Comparison of ENCODE assay signal across 9 mouse cellular contexts in genomic region chr12:8358344-8358966, GRCm38 (mm10). TPM values are rescaled to one million over a fixed set of nuclear protein-coding genes. Genes with fewer than 3 reads are reported as not detected.
A peak's percentile ranks its signal among the peaks of the same experiment; 100 is the strongest.
DNase-seq lines count a peak whose midpoint lies in the region; ATAC-seq and TF ChIP-seq lines count a peak whose summit lies in the region.
"Had no signal": no experiment of that assay in that cellular context is flagged by ENCODE, and none has a peak within 500 bp of the region (broad histone marks: within the 10 kb centered on the region; RNA-seq: fewer than 3 reads in every experiment).

No protein-coding gene starts in this region.

- H3K4me2 ChIP-seq in heart, embryonic 12.5 days = no peak overlapping the region
- H3K4me2 ChIP-seq in midbrain, embryonic 16.5 days (ENCODE audit: low read length) = no peak overlapping the region
- H3K4me2 ChIP-seq in hindbrain, embryonic 15.5 days = no peak overlapping the region
- H3K4me2 ChIP-seq in stomach, postnatal 0 days (replicated peaks; ENCODE audit: low read depth) = no peak overlapping the region

- TF ChIP-seq CTCF in stomach, postnatal 0 days (IDR thresholded peaks at IDR 0.05; ENCODE audit: low read depth) = no peak

- intact Hi-C loops in heart, postnatal 14 days (cut with DNase I) = loop anchor here (5.0 kb wide), 1 partner anchor 84 kb away; no protein-coding TSS in a partner anchor

- H3K27ac ChIP-seq in heart, embryonic 12.5 days (ENCODE audit: poor library complexity, severe bottlenecking) = peak overlapping the region; percentile 61
- H3K27ac ChIP-seq in midbrain, embryonic 10.5 days (replicated peaks) = peak overlapping the region; percentile 39
- H3K27ac ChIP-seq in midbrain, embryonic 16.5 days (ENCODE audit: low read length) = no peak overlapping the region
- H3K27ac ChIP-seq in hindbrain, embryonic 15.5 days (replicated peaks) = peak overlapping the region; percentile 64; the same call in 1 of the 2 replicates
- H3K27ac ChIP-seq in stomach, postnatal 0 days (replicated peaks) = peak overlapping the region; percentile 40; the same call in 1 of the 2 replicates

- DNase-seq in heart, postnatal 14 days = no peak
- no peak for DNase-seq in midbrain, embryonic 10.5 days (ENCODE audit: low spot score)
- no peak for DNase-seq in stomach, postnatal 0 days (ENCODE audit: low spot score)
- DNase-seq in urinary bladder, adult 2 months (ENCODE audit: low spot score) = no peak
- no peak for DNase-seq in ovary, adult 18-20 months (ENCODE audit: low spot score)

- peaks cover 21% of the 10 kb centered on the region for H3K4me1 ChIP-seq in heart, embryonic 12.5 days (replicated peaks)
- H3K4me1 ChIP-seq in midbrain, embryonic 10.5 days = peaks cover 16% of the 10 kb centered on the region
- no peaks in the 10 kb centered on the region for H3K4me1 ChIP-seq in midbrain, embryonic 16.5 days (ENCODE audit: control insufficient read depth, insufficient read depth, low read length)
- H3K4me1 ChIP-seq in hindbrain, embryonic 15.5 days (replicated peaks) = peaks cover 11% of the 10 kb centered on the region; the same call in 1 of the 2 replicates
- peaks cover 7% of the 10 kb centered on the region for H3K4me1 ChIP-seq in stomach, postnatal 0 days (replicated peaks; ENCODE audit: control insufficient read depth, insufficient read depth)

- TF ChIP-seq EP300 in stomach, postnatal 0 days (optimal IDR thresholded peaks at IDR 0.05) = no peak

- H3K4me3 ChIP-seq in heart, embryonic 12.5 days = no peak overlapping the region
- no peak overlapping the region for H3K4me3 ChIP-seq in midbrain, embryonic 10.5 days
- no peak overlapping the region for H3K4me3 ChIP-seq in midbrain, embryonic 16.5 days (ENCODE audit: low read depth, low read length)
- no peak overlapping the region for H3K4me3 ChIP-seq in hindbrain, embryonic 15.5 days
- H3K4me3 ChIP-seq in stomach, postnatal 0 days (ENCODE audit: low read depth, low read length) = no peak overlapping the region

- no peak overlapping the region for H3K9ac ChIP-seq in heart, embryonic 12.5 days
- H3K9ac ChIP-seq in midbrain, embryonic 16.5 days (ENCODE audit: low read depth, low read length) = no peak overlapping the region
- no peak overlapping the region for H3K9ac ChIP-seq in hindbrain, embryonic 15.5 days
- H3K9ac ChIP-seq in stomach, postnatal 0 days (ENCODE audit: low read length) = no peak overlapping the region

- WGBS in heart, embryonic 12.5 days = 67% methylated on average over 5 of the region's 5 CpGs
- WGBS in midbrain, embryonic 10.5 days = 85% methylated on average over 5 of the region's 5 CpGs
- WGBS in midbrain, embryonic 16.5 days = 85% methylated on average over 5 of the region's 5 CpGs
- WGBS in hindbrain, embryonic 15.5 days = 92% methylated on average over 5 of the region's 5 CpGs
- 65% methylated on average over 5 of the region's 5 CpGs for WGBS in stomach, postnatal 0 days

- no peaks in the 10 kb centered on the region for H3K27me3 ChIP-seq in heart, embryonic 12.5 days (replicated peaks)
- peaks cover 12% of the 10 kb centered on the region for H3K27me3 ChIP-seq in midbrain, embryonic 10.5 days (ENCODE audit: low read depth, poor library complexity, severe bottlenecking)
- H3K27me3 ChIP-seq in midbrain, embryonic 16.5 days (ENCODE audit: control insufficient read depth, insufficient read depth, low read depth, low read length) = no peaks in the 10 kb centered on the region
- no peaks in the 10 kb centered on the region for H3K27me3 ChIP-seq in hindbrain, embryonic 15.5 days
- no peaks in the 10 kb centered on the region for H3K27me3 ChIP-seq in stomach, postnatal 0 days (ENCODE audit: control insufficient read depth, insufficient read depth, low read length)

- H3K9me3 ChIP-seq in heart, embryonic 12.5 days (replicated peaks) = no peaks in the 10 kb centered on the region
- no peaks in the 10 kb centered on the region for H3K9me3 ChIP-seq in midbrain, embryonic 10.5 days (replicated peaks)
- H3K9me3 ChIP-seq in midbrain, embryonic 16.5 days (replicated peaks; ENCODE audit: control insufficient read depth, low read length, poor library complexity, severe bottlenecking) = no peaks in the 10 kb centered on the region
- no peaks in the 10 kb centered on the region for H3K9me3 ChIP-seq in hindbrain, embryonic 15.5 days
- no peaks in the 10 kb centered on the region for H3K9me3 ChIP-seq in stomach, postnatal 0 days (ENCODE audit: control insufficient read depth, low read length)

- no peaks in the 10 kb centered on the region for H3K36me3 ChIP-seq in heart, embryonic 12.5 days
- H3K36me3 ChIP-seq in midbrain, embryonic 10.5 days = no peaks in the 10 kb centered on the region
- H3K36me3 ChIP-seq in midbrain, embryonic 16.5 days (ENCODE audit: control insufficient read depth, insufficient read depth, low read length) = no peaks in the 10 kb centered on the region
- H3K36me3 ChIP-seq in hindbrain, embryonic 15.5 days = no peaks in the 10 kb centered on the region
- H3K36me3 ChIP-seq in stomach, postnatal 0 days (ENCODE audit: control insufficient read depth, insufficient read depth, low read length) = no peaks in the 10 kb centered on the region

- ATAC-seq in heart, embryonic 12.5 days (ENCODE audit: insufficient number of reproducible peaks, low FRiP score) = no peak
- ATAC-seq in midbrain, embryonic 16.5 days = no peak
- ATAC-seq in hindbrain, embryonic 15.5 days (ENCODE audit: low FRiP score, low read depth) = no peak
- ATAC-seq in stomach, postnatal 0 days (ENCODE audit: low FRiP score, low TSS enrichment) = no peak

RNA-seq across cellular contexts. Expression of gene Hs1bp3, which starts 45.2 kb away (rescaled TPM):
- polyA plus RNA-seq in heart, embryonic 12.5 days (2016; fragmentation: Nextera tagmentation; extraction: Ambion mirVana) = 16.5 and 18.3 TPM in 2 replicates
- 10 to 100 TPM; 11.9 to 12.9 TPM for total RNA-seq in heart, postnatal 14 days (2021)
- 14.9 and 15.8 TPM in 2 replicates for polyA plus RNA-seq in midbrain, embryonic 10.5 days (2016; fragmentation: Nextera tagmentation; extraction: Ambion mirVana)
- polyA plus RNA-seq in midbrain, embryonic 16.5 days (2015; fragmentation: Nextera tagmentation; extraction: Ambion mirVana) = 8.4 and 8.9 TPM in 2 replicates
- polyA plus RNA-seq in hindbrain, embryonic 15.5 days (2015; fragmentation: Nextera tagmentation; extraction: Ambion mirVana) = 10.2 and 10.8 TPM in 2 replicates
- 7.0 and 7.7 TPM in 2 replicates for polyA plus RNA-seq in stomach, postnatal 0 days (2015; fragmentation: Nextera tagmentation; extraction: Ambion mirVana)
- polyA plus RNA-seq in urinary bladder, adult 2 months (2012; rRNA removed) = 16.7 and 19.7 TPM in 2 replicates

RNA-seq across cellular contexts. Expression of gene Gdf7, which starts 56.7 kb away (rescaled TPM):
- 0.24 and 0.27 TPM in 2 replicates for polyA plus RNA-seq in heart, embryonic 12.5 days (2016; fragmentation: Nextera tagmentation; extraction: Ambion mirVana)
- total RNA-seq in heart, postnatal 14 days (2021) = under 1 TPM; 0.41 to 0.65 TPM
- polyA plus RNA-seq in midbrain, embryonic 10.5 days (2016; fragmentation: Nextera tagmentation; extraction: Ambion mirVana) = 0.19 and 0.48 TPM in 2 replicates
- polyA plus RNA-seq in midbrain, embryonic 16.5 days (2015; fragmentation: Nextera tagmentation; extraction: Ambion mirVana) = 0.15 and 0.16 TPM in 2 replicates
- polyA plus RNA-seq in hindbrain, embryonic 15.5 days (2015; fragmentation: Nextera tagmentation; extraction: Ambion mirVana) = 0.41 and 0.65 TPM in 2 replicates
- 0.06 TPM in 1 of 2 replicates, not detected in the other for polyA plus RNA-seq in stomach, postnatal 0 days (2015; fragmentation: Nextera tagmentation; extraction: Ambion mirVana)
- 0.06 TPM in 1 of 2 replicates, not detected in the other for polyA plus RNA-seq in urinary bladder, adult 2 months (2012; rRNA removed)
- polyA plus RNA-seq: heart, embryonic 14.5 days had no signal
